Mouse (Mus musculus) neural tube, embryonic 14.5 days (tissue): Measurements from ENCODE around the gene Palld. TPM values are rescaled to one million over a fixed set of nuclear protein-coding genes. Genes with fewer than 3 reads are reported as not detected.

ENCODE experiments used
- ATAC-seq: fragments of 200-750 bp; cut with Nextera tagmentation; 2 replicates; pipeline ENCODE4 v1.8.0; 2017; ENCODE audit warnings: low read depth, mild to moderate bottlenecking, moderate TSS enrichment, moderate library complexity
- H3K27ac ChIP-seq: fragments of 300-500 bp; sonication (generic); 2 replicates; pipeline ENCODE4 v1.5.1; 2014; ENCODE audit warnings: low read depth, mild to moderate bottlenecking, control low read depth, low read length, moderate library complexity, mixed read lengths
- H3K27me3 ChIP-seq: fragments of 300-500 bp; sonication (generic); 2 replicates; pipeline ENCODE4 v1.6.1; 2014; ENCODE audit warnings: low read length; ENCODE audit not compliant: control insufficient read depth, insufficient read depth
- H3K36me3 ChIP-seq: fragments of 300-500 bp; sonication (generic); 2 replicates; pipeline ENCODE4 v1.6.1; 2014; ENCODE audit warnings: low read length, mixed read lengths; ENCODE audit not compliant: control insufficient read depth, insufficient read depth
- H3K4me1 ChIP-seq: fragments of 300-500 bp; sonication (generic); 2 replicates; pipeline ENCODE4 v1.6.1; 2014; ENCODE audit warnings: low read length; ENCODE audit not compliant: control insufficient read depth, insufficient read depth
- H3K4me2 ChIP-seq: fragments of 300-500 bp; sonication (generic); 2 replicates; pipeline ENCODE4 v1.6.1; 2014; ENCODE audit warnings: mild to moderate bottlenecking, low read depth, low read length, control low read depth
- H3K4me3 ChIP-seq: fragments of 300-500 bp; sonication (generic); 2 replicates; pipeline ENCODE4 v1.5.1; 2014; ENCODE audit warnings: low read depth, low read length, control low read depth, mixed read lengths
- H3K9ac ChIP-seq: fragments of 300-500 bp; sonication (generic); replicated peaks from 2 replicates; pipeline ENCODE4 v1.6.1; 2014; ENCODE audit warnings: low read depth, mild to moderate bottlenecking, control low read depth, low read length, mixed read lengths
- H3K9me3 ChIP-seq: fragments of 300-500 bp; sonication (generic); 2 replicates; pipeline ENCODE4 v1.6.1; 2016; ENCODE audit warnings: low read length; ENCODE audit not compliant: control insufficient read depth
- WGBS: fragments of 180-500 bp; shearing (Covaris S2); extraction: QIAGEN DNeasy Blood & Tissue Kit; methylation state at CpG from one replicate; pipeline ENCODE4 v1.1.7; 2014; 5-methylcytosine and 5-hydroxymethylcytosine counted together
- polyA plus RNA-seq: library from polyadenylated mRNA; unstranded; fragments of >200 nt; fragmentation: Nextera tagmentation; extraction: Ambion mirVana; gene quantifications from 2 replicates; pipeline ENCODE4 v1.2.1, GENCODE M21; 2014

The Palld gene
- polyA plus RNA-seq, 1 experiment from 2014 or later: 11.1 TPM

- no peak overlapping the region for H3K9ac ChIP-seq
- no peak overlapping the region for H3K4me3 ChIP-seq
- H3K9me3 ChIP-seq: no peaks in the 10 kb centered on the region
- no peak overlapping the region for H3K27ac ChIP-seq
- no peak for ATAC-seq
- H3K4me2 ChIP-seq: no peak overlapping the region
- H3K27me3 ChIP-seq: no peaks in the 10 kb centered on the region
- H3K4me1 ChIP-seq: no peaks in the 10 kb centered on the region
- H3K36me3 ChIP-seq: no peaks in the 10 kb centered on the region
Measured at GRCm38 (mm10) chr8:61569211-61569610, 333.3 kb downstream of the Palld start.

- ATAC-seq: no peak
- Histone ChIP-seq H3K4me2 (no peak overlapping the region), H3K4me3 (no peak overlapping the region), H3K9me3 (no peaks in the 10 kb centered on the region), H3K9ac (no peak overlapping the region), H3K27ac (no peak overlapping the region), H3K27me3 (no peaks in the 10 kb centered on the region), H3K4me1 (no peaks in the 10 kb centered on the region), H3K36me3 (no peaks in the 10 kb centered on the region)
- 79% methylated on average over 4 of the region's 4 CpGs for WGBS
Measured at GRCm38 (mm10) chr8:61563378-61563777, 339.1 kb downstream of the Palld start.

DNA sequence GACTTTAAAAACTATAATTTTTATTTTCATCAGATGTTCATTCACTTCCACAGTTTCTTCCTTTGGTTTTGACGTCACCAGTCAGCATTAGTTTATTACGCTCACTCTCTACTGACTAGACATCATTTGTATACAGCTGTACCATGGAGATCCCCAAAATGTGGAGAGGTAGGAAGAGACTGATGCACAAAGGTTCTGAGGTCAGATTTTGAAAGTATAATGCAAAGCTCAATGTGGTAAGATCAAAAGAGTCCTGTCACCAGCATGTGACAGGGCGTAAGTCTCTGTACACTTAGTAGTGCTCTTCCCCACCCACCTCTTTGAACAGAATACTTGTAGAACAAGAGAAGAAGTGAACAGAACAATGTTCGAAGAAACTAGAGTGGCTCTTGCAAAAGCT is 339.9 kb downstream of the Palld start:
- Histone ChIP-seq H3K27ac (no peak overlapping the region), H3K9me3 (no peaks in the 10 kb centered on the region), H3K9ac (no peak overlapping the region), H3K36me3 (no peaks in the 10 kb centered on the region), H3K27me3 (no peaks in the 10 kb centered on the region), H3K4me2 (no peak overlapping the region), H3K4me1 (no peaks in the 10 kb centered on the region), H3K4me3 (no peak overlapping the region)
- 84% methylated on average over 4 of the region's 4 CpGs for WGBS
- no peak for ATAC-seq

- ATAC-seq: no peak
- H3K36me3 ChIP-seq: no peaks in the 10 kb centered on the region
- no peak overlapping the region for H3K27ac ChIP-seq
- no peaks in the 10 kb centered on the region for H3K27me3 ChIP-seq
- H3K9me3 ChIP-seq: no peaks in the 10 kb centered on the region
- no peak overlapping the region for H3K4me2 ChIP-seq
- no peak overlapping the region for H3K4me3 ChIP-seq
- H3K4me1 ChIP-seq: no peaks in the 10 kb centered on the region
- WGBS: 94% methylated on average over 5 of the region's 5 CpGs
- no peak overlapping the region for H3K9ac ChIP-seq
Measured at GRCm38 (mm10) chr8:61561220-61561619, 341.3 kb downstream of the Palld start.

DNA sequence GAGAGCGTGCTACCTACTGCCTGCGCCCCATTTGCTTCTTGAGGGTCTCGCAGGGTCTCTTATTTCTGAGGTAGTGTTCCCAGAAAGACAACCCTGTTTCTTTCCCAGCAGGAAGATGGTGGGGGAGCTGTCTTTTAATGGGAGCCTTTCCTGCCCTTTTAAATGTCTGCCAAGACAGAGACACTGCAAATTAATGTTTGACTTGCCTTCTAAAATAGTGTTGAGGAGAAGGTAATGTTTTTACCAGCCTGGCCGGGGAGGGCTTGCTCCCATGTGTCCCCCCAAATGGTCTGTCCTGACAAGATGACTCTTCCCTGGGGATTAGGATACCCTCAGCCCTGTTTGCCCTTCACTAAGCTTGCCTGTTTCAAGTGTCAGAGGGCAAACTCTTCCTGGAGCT is 342.5 kb downstream of the Palld start:
- Histone ChIP-seq H3K4me2 (no peak overlapping the region), H3K4me1 (no peaks in the 10 kb centered on the region), H3K27me3 (no peaks in the 10 kb centered on the region), H3K4me3 (no peak overlapping the region), H3K9me3 (no peaks in the 10 kb centered on the region), H3K9ac (no peak overlapping the region), H3K36me3 (no peaks in the 10 kb centered on the region), H3K27ac (no peak overlapping the region)
- ATAC-seq: no peak
- WGBS: 91% methylated on average over 4 of the region's 4 CpGs

GRCm38 (mm10) chr8:61559450-61559849 is 343.0 kb downstream of the Palld start:
- WGBS: 90% methylated on average over 5 of the region's 5 CpGs
- Histone ChIP-seq H3K9ac (no peak overlapping the region), H3K4me1 (no peaks in the 10 kb centered on the region), H3K9me3 (no peaks in the 10 kb centered on the region), H3K4me2 (no peak overlapping the region), H3K27me3 (no peaks in the 10 kb centered on the region), H3K4me3 (no peak overlapping the region), H3K36me3 (no peaks in the 10 kb centered on the region), H3K27ac (no peak overlapping the region)
- ATAC-seq: no peak

DNA sequence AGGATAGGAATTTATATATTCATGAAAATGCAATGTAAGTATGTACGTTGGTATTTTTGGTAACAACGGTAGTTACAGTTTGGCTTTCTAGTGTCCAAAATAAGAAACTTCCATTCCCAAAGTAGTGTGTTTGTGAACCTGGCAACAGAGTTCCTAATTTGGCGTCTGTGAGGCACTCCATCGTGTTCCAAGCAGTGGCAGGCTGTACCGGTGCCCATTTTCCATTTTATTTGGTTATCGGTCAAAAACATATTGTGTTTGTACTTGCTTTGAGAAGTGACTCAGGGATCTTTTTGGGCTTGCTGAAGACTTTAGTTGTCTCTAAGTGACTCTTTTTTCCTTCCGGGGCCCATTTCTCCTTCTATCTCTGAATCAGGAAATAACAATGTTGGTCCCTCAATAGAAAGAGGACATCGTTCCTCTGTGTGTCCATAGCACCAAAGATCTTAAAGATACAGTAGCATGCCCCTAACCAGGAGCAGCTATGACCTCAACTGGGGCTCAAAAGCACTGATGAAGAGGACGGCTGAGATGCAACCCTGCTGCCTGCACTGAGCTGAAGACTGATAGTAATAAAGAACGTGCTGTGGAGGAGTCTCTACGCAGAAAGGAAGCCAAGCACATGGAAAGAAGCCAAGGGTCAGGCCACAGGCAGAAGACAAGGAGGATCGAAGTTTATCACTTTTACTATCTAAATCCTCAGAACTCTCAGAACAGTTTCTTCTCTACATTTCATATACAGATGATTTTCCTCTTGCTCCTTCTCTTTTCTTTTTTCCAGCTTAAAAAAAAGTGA is 344.2 kb downstream of the Palld start:
- Histone ChIP-seq H3K9me3 (no peaks in the 10 kb centered on the region), H3K4me1 (no peaks in the 10 kb centered on the region), H3K27me3 (no peaks in the 10 kb centered on the region), H3K4me2 (no peak overlapping the region), H3K27ac (no peak overlapping the region), H3K36me3 (no peaks in the 10 kb centered on the region), H3K4me3 (no peak overlapping the region), H3K9ac (no peak overlapping the region)
- ATAC-seq: no peak
- 88% methylated on average over 12 of the region's 12 CpGs for WGBS

GRCm38 (mm10) chr8:61557036-61557435 is 345.5 kb downstream of the Palld start:
- no peaks in the 10 kb centered on the region for H3K9me3 ChIP-seq
- no peak for ATAC-seq
- no peaks in the 10 kb centered on the region for H3K4me1 ChIP-seq
- no peak overlapping the region for H3K27ac ChIP-seq
- H3K36me3 ChIP-seq: no peaks in the 10 kb centered on the region
- no peak overlapping the region for H3K4me3 ChIP-seq
- H3K9ac ChIP-seq: no peak overlapping the region
- H3K4me2 ChIP-seq: no peak overlapping the region
- no peaks in the 10 kb centered on the region for H3K27me3 ChIP-seq

- no peak; the same call in 1 of the 2 replicates for ATAC-seq
- no peaks in the 10 kb centered on the region for H3K4me1 ChIP-seq
- no peaks in the 10 kb centered on the region for H3K27me3 ChIP-seq
- no peaks in the 10 kb centered on the region for H3K9me3 ChIP-seq
- no peaks in the 10 kb centered on the region for H3K36me3 ChIP-seq
- no peak overlapping the region for H3K4me3 ChIP-seq
- H3K9ac ChIP-seq: no peak overlapping the region
- no peak overlapping the region for H3K27ac ChIP-seq
- no peak overlapping the region for H3K4me2 ChIP-seq
- WGBS: 61% methylated on average over 8 of the region's 8 CpGs
Measured at GRCm38 (mm10) chr8:61556219-61556618, 346.3 kb downstream of the Palld start.
